Mouse (Mus musculus): ENCODE measurements at regions not wholly inside any gene's neighbourhood (a gene's known extent, or its start where the extent isn't known, plus 50 kb on each side); places are given as distances from the start of the nearest gene placed in this dataset.

DNA sequence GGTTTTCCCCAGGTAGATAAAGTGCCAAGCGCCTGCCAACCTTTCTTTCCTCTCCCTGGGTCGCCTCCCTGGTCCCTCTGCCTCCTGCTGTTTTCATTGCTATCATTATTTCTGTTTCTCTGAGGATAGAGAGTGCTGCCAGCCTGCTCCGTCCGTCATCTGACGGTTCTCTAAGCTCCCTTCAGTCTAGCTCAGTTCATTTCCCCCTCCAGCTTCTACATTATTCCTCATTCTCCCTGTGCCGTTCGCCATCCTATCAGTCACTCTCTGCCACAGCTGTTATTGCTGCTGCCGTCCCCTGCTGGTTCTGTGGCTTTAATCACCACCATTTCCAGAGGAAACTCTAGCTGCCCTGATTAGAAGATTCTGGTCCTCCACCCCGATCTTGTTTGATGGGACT, 84.7 kb upstream of the Rfx3 start:
- H3K27ac ChIP-seq: no peak overlapping the region
- no peak overlapping the region for H3K4me3 ChIP-seq (replicated peaks)
- no peaks in the 10 kb centered on the region for H3K9me3 ChIP-seq
- WGBS: 13% methylated on average over 9 of the region's 9 CpGs
- ATAC-seq (ENCODE audit: insufficient number of reproducible peaks, insufficient read depth, low FRiP score, low TSS enrichment, low read depth): no peak
- peaks cover 8% of the 10 kb centered on the region for H3K4me1 ChIP-seq (replicated peaks)
- H3K36me3 ChIP-seq: no peaks in the 10 kb centered on the region
- H3K27me3 ChIP-seq: no peaks in the 10 kb centered on the region
- peak overlapping the region; percentile 28; the same call in 1 of the 2 replicates for H3K4me2 ChIP-seq
- H3K9ac ChIP-seq (replicated peaks): no peak overlapping the region

GRCm38 (mm10) chr19:28092252-28092651, 81.3 kb upstream of the Rfx3 start:
- Histone ChIP-seq H3K4me2 (no peak overlapping the region), H3K27ac (no peak overlapping the region), H3K36me3 (no peaks in the 10 kb centered on the region), H3K9me3 (no peaks in the 10 kb centered on the region), H3K9ac (replicated peaks) (no peak overlapping the region), H3K4me3 (replicated peaks) (no peak overlapping the region), H3K27me3 (no peaks in the 10 kb centered on the region; the same call in 1 of the 2 replicates), H3K4me1 (replicated peaks) (peaks cover 19% of the 10 kb centered on the region)
- no peak for ATAC-seq (ENCODE audit: insufficient number of reproducible peaks, insufficient read depth, low FRiP score, low TSS enrichment, low read depth)
- WGBS: 85% methylated on average over 6 of the region's 6 CpGs

GRCm38 (mm10) chr19:28087607-28088546, 76.9 kb upstream of the Rfx3 start:
- WGBS: 73% methylated on average over 12 of the region's 12 CpGs
- no peak overlapping the region for H3K4me3 ChIP-seq (replicated peaks)
- no peak overlapping the region for H3K27ac ChIP-seq

GRCm38 (mm10) chr19:28070386-28070785, 59.4 kb upstream of the Rfx3 start:
- Histone ChIP-seq H3K9ac (replicated peaks) (no peak overlapping the region), H3K4me1 (replicated peaks) (no peaks in the 10 kb centered on the region), H3K9me3 (no peaks in the 10 kb centered on the region), H3K4me2 (no peak overlapping the region), H3K4me3 (replicated peaks) (no peak overlapping the region), H3K27me3 (no peaks in the 10 kb centered on the region), H3K27ac (no peak overlapping the region), H3K36me3 (no peaks in the 10 kb centered on the region)
- 97% methylated on average over 3 of the region's 3 CpGs for WGBS
- ATAC-seq (ENCODE audit: insufficient number of reproducible peaks, insufficient read depth, low FRiP score, low TSS enrichment, low read depth): no peak

More at GRCm38 (mm10) chr19:28087607-28088546, 76.9 kb upstream of the Rfx3 start:
- ATAC-seq (ENCODE audit: insufficient number of reproducible peaks, insufficient read depth, low FRiP score, low TSS enrichment, low read depth): no peak
- H3K27me3 ChIP-seq: no peaks in the 10 kb centered on the region; the same call in 1 of the 2 replicates
- H3K4me2 ChIP-seq: no peak overlapping the region
- H3K4me1 ChIP-seq (replicated peaks): peaks cover 12% of the 10 kb centered on the region
- H3K36me3 ChIP-seq: no peaks in the 10 kb centered on the region
- no peaks in the 10 kb centered on the region for H3K9me3 ChIP-seq
- no peak overlapping the region for H3K9ac ChIP-seq (replicated peaks)
